Mouse (Mus musculus): Measurements from ENCODE around the gene Ptprz1. TPM values are rescaled to one million over a fixed set of nuclear protein-coding genes. Genes with fewer than 3 reads are reported as not detected.

Gene Ptprz1
- polyA plus RNA-seq (2014; fragmentation: Illumina TruSeq; extraction: RNeasy Lipid Tissue Mini Kit (QIAGEN cat#74804)) = 15.6 TPM

GRCm38 (mm10) chr6:22874781-22875613 lies at the start of gene Ptprz1:
Gene Ptprz1, plus strand, starts transcription at chr6:22875502.

All from ovary, adult 10 weeks (tissue).